Mouse (Mus musculus): Measurements from ENCODE around the gene Panx1.

DNA sequence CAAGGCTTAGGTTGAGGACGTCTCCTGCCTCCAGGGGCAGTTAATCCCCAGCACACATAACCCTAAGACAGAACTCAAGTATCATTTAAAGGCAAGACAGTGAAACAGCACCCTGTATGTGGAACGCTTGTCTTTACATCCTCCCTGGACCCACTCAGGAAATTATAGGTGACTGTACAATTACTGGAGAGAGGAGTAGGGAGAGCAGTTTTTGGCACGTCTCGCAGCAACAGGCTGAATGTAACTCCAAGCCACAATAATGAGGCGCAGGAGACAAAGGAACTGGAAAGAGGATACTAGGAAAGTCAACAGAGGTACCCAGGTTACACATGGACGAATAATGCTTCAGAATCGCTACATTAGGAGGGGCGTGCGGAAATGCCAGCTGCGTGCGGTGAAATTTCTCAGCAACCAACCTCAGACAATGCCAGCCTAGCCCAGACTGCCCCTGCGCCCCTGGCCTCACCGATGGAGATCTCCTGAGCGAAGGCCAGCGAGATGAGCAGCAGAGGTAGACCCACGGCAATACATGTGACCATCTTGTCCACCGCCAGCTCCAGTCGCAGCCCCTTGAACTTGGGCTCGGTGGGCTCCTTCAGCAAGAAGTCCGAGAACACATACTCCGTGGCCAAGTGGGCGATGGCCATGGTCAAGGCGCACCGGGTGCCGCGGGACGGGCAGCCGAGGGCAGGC is 741 bp downstream of the Panx1 start:
- TF ChIP-seq CTCF (IDR thresholded peaks at IDR 0.05 in 2 of 3, conservative IDR thresholded peaks at IDR 0.05 in 1 of 3; ENCODE audit: control insufficient read depth in 1 of 3, insufficient read depth in 1 of 3, low read depth in 2 of 3, low read length in 3 of 3, poor library complexity in 1 of 3, severe bottlenecking in 1 of 3) (no peak), TAL1 (IDR thresholded peaks at IDR 0.05; ENCODE audit: low read length) (no peak), POLR2A (IDR thresholded peaks at IDR 0.05; ENCODE audit: control insufficient read depth in 1 of 2, insufficient read depth in 1 of 2, low read depth in 1 of 2, low read length in 2 of 2, poor library complexity in 1 of 2) (no peak), RCOR1 (IDR thresholded peaks at IDR 0.05; ENCODE audit: low read depth, low read length) (no peak), CHD2 (IDR thresholded peaks at IDR 0.05; ENCODE audit: low read length) (no peak), ELF1 (IDR thresholded peaks at IDR 0.05; ENCODE audit: low read depth, low read length) (no peak), EP300 (IDR thresholded peaks at IDR 0.05; ENCODE audit: low read depth in 1 of 2, low read length in 2 of 2) (no peak), HCFC1 (IDR thresholded peaks at IDR 0.05; ENCODE audit: low read depth, low read length) (no peak), JUND (IDR thresholded peaks at IDR 0.05; ENCODE audit: low read depth, low read length) (no peak), MEF2A (IDR thresholded peaks at IDR 0.05; ENCODE audit: extremely low read depth, insufficient replicate concordance, low read depth, low read length, poor library complexity, severe bottlenecking) (no peak)
